Mouse (Mus musculus) liver, adult 2 months (tissue): ENCODE data around the gene Rabepk. TPM values are rescaled to one million over a fixed set of nuclear protein-coding genes. Genes with fewer than 3 reads are reported as not detected.
"Not testable (repeated sequence)": the region's sequence is repeated elsewhere in the genome, so short reads cannot be mapped to it uniquely, and the experiment has no call there.

Source experiments
- DNase-seq: peaks from one replicate; pipeline ENCODE4 v3.0.0-alpha.2; 2011; ENCODE audit warnings: low read depth, low spot score; ENCODE audit errors: extremely low read depth
- H3K27ac ChIP-seq: fragments of 200-500 bp; replicated peaks from 2 replicates; pipeline ENCODE4 v1.5.1; 2012; ENCODE audit warnings: low read depth, mild to moderate bottlenecking, control low read depth, inconsistent platforms, low read length; ENCODE audit not compliant: insufficient read depth
- H3K27me3 ChIP-seq: fragments of 200-500 bp; 2 replicates; pipeline ENCODE4 v1.6.1; 2012; ENCODE audit warnings: mild to moderate bottlenecking, moderate library complexity, low read length, inconsistent platforms; ENCODE audit not compliant: control insufficient read depth, insufficient read depth
- H3K36me3 ChIP-seq: fragments of 200-500 bp; 2 replicates; pipeline ENCODE4 v1.6.1; 2012; ENCODE audit warnings: low read length, inconsistent platforms; ENCODE audit not compliant: control insufficient read depth, insufficient read depth
- H3K4me1 ChIP-seq: fragments of 200-500 bp; 2 replicates; pipeline ENCODE4 v1.6.1; 2011; ENCODE audit warnings: low read length; ENCODE audit not compliant: control insufficient read depth, insufficient read depth
- H3K4me3 ChIP-seq: fragments of 200-500 bp; 2 replicates; pipeline ENCODE4 v1.5.1; 2011; ENCODE audit warnings: low read depth, mild to moderate bottlenecking, control low read depth, low read length, moderate library complexity; ENCODE audit not compliant: insufficient read depth
- H3K79me2 ChIP-seq: fragments of 200-500 bp; 2 replicates; pipeline ENCODE4 v1.6.1; 2012; ENCODE audit warnings: inconsistent platforms, mild to moderate bottlenecking, low read length, moderate library complexity; ENCODE audit not compliant: control insufficient read depth, insufficient read depth
- H3K9ac ChIP-seq: fragments of 200-500 bp; 2 replicates; pipeline ENCODE4 v1.6.1; 2012; ENCODE audit warnings: low read depth, mild to moderate bottlenecking, control low read depth, inconsistent platforms, low read length
- CTCF ChIP-seq: fragments of 200-500 bp; IDR thresholded peaks from 2 replicates; pipeline ENCODE4 v1.5.1; 2011; ENCODE audit warnings: low read depth, low read length, control low read depth
- POLR2A ChIP-seq: fragments of 200-500 bp; IDR thresholded peaks from 2 replicates; pipeline ENCODE4 v1.6.1; 2011; ENCODE audit warnings: low read length, control low read depth; ENCODE audit not compliant: insufficient read depth; ENCODE audit errors: extremely low read depth
- WGBS: fragments of 180-500 bp; shearing (Covaris S2); methylation state at CpG from one replicate; pipeline ENCODE4 v1.1.7; 2018; 5-methylcytosine and 5-hydroxymethylcytosine counted together
- polyA plus RNA-seq: library from polyadenylated mRNA; depleted of rRNA; stranded (reverse); fragments of >200 nt; gene quantifications from 2 replicates; pipeline ENCODE4 v1.2.3, GENCODE M21; 2012
- total RNA-seq: library from RNA; depleted of rRNA; stranded (reverse); fragments of >200 nt; gene quantifications from 2 replicates; pipeline ENCODE4 v1.2.3, GENCODE M21; 2014

Gene Rabepk
- total and polyA plus RNA-seq, 2 experiments: 12.1 to 14.7 TPM

DNA sequence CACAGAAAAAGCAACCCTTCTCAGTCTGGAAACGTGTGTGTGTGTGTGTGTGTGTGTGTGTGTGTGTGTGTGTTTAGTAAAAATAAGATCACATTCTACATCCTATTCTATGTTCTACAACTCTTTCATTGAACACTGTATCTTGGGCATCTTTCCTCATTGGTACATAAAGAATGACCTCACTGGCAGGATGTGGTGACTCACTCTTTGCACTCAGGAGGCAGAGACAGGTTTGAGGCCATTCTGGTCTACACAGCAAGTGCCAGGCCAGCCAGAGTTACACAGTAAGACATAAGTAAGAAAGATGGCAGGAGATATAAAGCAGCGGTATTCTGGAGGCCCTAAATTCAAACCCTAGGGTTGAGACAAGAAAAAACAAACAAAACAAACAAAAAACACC, 36.8 kb downstream of the Rabepk start:
- no peaks in the 10 kb centered on the region for H3K36me3 ChIP-seq
- H3K4me1 ChIP-seq: no peaks in the 10 kb centered on the region
- TF ChIP-seq POLR2A: no peak
- no peak for TF ChIP-seq CTCF
- no peak overlapping the region for H3K27ac ChIP-seq
- no peaks in the 10 kb centered on the region for H3K79me2 ChIP-seq
- no peak overlapping the region for H3K4me3 ChIP-seq
- DNase-seq: no peak
- H3K9ac ChIP-seq: no peak overlapping the region
- WGBS: 73% methylated on average over 2 of the region's 2 CpGs
- no peaks in the 10 kb centered on the region for H3K27me3 ChIP-seq

DNA sequence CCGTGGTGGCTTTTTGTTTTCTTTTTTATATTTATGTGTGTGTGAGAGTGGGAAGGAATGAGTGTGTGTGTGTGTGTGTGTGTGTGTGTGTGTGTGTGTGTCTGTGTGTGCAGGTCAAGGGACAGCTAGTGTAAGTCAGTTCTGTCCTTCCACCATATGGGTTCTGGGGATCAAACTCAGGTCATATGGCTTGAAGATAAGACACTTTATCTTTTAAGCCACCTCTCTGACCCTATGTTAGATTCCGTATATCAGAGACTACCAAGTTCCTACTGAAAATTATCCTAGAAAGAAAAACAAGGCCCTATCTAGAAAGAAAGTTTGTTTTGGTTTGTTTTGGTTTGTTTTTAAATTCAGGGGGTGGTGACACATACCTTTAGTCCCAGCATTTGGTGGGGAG, 37.5 kb downstream of the Rabepk start:
- H3K4me3 ChIP-seq: no peak overlapping the region
- H3K36me3 ChIP-seq: no peaks in the 10 kb centered on the region
- no peaks in the 10 kb centered on the region for H3K79me2 ChIP-seq
- no peaks in the 10 kb centered on the region for H3K27me3 ChIP-seq
- no peak overlapping the region for H3K9ac ChIP-seq
- peaks cover 2% of the 10 kb centered on the region; the same call in 1 of the 2 replicates for H3K4me1 ChIP-seq
- DNase-seq: no peak
- WGBS: 80% methylated on average over 2 of the region's 2 CpGs
- H3K27ac ChIP-seq: no peak overlapping the region
- TF ChIP-seq POLR2A (no peak), CTCF (no peak)

DNA sequence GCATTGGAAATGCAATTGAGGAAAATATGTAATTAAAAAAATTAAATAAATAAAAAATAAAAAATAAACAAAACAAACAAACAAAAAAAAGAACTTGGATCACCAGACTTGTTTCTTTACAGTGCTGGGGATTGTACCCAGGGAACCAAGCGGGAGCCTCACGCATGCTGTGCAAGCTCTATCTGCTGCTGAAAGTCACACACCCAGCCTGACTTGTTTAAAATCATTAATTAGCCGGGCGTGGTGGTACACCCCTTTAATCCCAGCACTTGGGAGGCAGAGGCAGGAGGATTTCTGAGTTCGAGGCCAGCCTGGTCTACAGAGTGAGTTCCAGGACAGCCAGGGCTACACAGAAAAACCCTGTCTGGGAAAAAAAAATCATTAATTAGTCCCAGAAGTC, 38.4 kb downstream of the Rabepk start:
- H3K36me3 ChIP-seq, H3K27ac ChIP-seq, H3K9ac ChIP-seq, H3K4me1 ChIP-seq, H3K79me2 ChIP-seq, DNase-seq, H3K27me3 ChIP-seq, H3K4me3 ChIP-seq: not testable (repeated sequence)
- 94% methylated on average over 5 of the region's 5 CpGs for WGBS

DNA sequence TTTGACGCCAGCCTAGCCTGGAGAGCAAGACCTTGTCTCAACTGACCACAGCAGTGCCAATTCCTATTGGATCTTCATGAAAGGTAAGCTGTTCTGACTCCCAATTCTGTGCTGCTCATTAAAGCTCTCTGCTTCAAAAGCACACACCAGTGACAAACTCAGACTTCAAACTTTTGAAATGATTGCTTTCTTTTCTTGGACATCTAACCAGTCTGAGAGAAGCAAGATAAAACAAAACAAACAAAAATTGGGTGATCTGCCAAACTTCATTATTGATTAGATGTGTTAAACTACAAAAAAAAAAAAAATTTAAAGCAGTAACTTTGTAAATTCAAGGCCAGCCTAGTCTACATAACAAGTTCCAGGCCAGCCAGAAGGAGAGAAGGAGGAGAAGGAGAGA, 42.4 kb downstream of the Rabepk start:
- Histone ChIP-seq H3K4me3 (no peak overlapping the region), H3K9ac (no peak overlapping the region), H3K27ac (peak overlapping the region; percentile 45; the same call in 1 of the 2 replicates), H3K27me3 (no peaks in the 10 kb centered on the region), H3K36me3 (no peaks in the 10 kb centered on the region), H3K79me2 (peaks cover 7% of the 10 kb centered on the region; the same call in 1 of the 2 replicates), H3K4me1 (peaks cover 9% of the 10 kb centered on the region)
- WGBS: 19% methylated on average over 1 of the region's 1 CpGs
- DNase-seq: peak; percentile 96
- no peak for TF ChIP-seq POLR2A
- TF ChIP-seq CTCF: no peak

DNA sequence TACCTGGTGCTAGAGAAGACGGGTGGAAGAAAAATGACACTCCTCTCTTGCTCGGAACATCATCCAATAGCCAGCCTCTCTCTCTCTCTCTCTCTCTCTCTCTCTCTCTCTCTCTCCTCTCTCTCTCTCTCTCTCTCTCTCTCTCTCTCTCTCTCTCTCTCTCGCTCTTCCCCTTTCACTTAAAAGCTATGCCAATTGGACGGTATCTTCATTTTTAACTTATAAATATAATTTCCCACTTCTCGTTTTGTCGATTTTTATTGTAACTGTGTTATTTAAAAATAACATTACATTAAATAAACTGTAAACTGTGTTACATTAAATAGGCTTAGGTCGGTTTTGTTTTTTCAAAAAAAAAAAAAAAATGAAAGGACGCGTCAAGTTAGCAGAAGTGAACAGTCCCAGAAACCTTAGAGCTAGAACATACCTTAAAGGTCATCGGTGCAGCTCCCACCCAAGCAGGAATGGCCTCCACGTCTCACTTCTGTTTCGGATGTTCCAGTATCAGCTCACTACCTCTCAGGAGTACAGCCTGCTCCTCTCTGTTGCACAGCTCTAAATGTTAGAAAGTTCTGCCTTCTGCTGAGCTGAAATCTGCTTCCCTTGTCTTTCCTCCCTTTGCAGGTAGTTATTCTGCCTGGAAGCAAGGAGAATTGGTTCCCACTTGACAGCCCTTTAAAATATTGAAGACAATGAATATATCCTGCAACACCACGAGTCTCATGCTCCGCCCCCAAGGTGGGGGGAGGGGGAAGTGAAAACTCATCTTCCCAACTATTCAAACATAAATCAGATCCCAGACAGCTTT, 45.0 kb downstream of the Rabepk start, which contains the start of gene Gapvd1:
Gene Gapvd1, minus strand, starts transcription at position 682 of the 808 bp plus-strand sequence.
- peak within 1 kb of the TSS; percentile 85 for H3K27ac ChIP-seq
- peak within 1 kb of the TSS; percentile 100 for H3K9ac ChIP-seq
- peaks cover 16% of the 10 kb centered on the region; the same call in 1 of the 2 replicates for H3K79me2 ChIP-seq
- TF ChIP-seq POLR2A: no peak; the same call in 1 of the 2 replicates
- TF ChIP-seq CTCF: no peak
- H3K4me3 ChIP-seq: peak within 1 kb of the TSS; percentile 86
- WGBS: 2% methylated on average over 14 of the region's 14 CpGs
- no peaks in the 10 kb centered on the region for H3K36me3 ChIP-seq
- peak; percentile 82 for DNase-seq
- peaks cover 11% of the 10 kb centered on the region for H3K4me1 ChIP-seq
- H3K27me3 ChIP-seq: no peaks in the 10 kb centered on the region
